Mouse (Mus musculus): Measurements from ENCODE around the gene Hps5.
"Not testable (repeated sequence)": the region's sequence is repeated elsewhere in the genome, so short reads cannot be mapped to it uniquely, and the experiment has no call there.

The Hps5 gene

GRCm38 (mm10) chr7:46795287-46796205 is at the start of gene Hps5, which contains the start of gene Gtf2h1:
TSS of gene Hps5 (minus strand) at chr7:46796064.
TSS of gene Gtf2h1 (plus strand) at chr7:46796103.
- DNase-seq = peak; percentile 96

- peak; percentile 87 for DNase-seq
Observed at GRCm38 (mm10) chr7:46845211-46845977, 49.5 kb upstream of the Hps5 start.

- no peak for DNase-seq
Observed at GRCm38 (mm10) chr7:46843576-46843975, 47.7 kb upstream of the Hps5 start.

GRCm38 (mm10) chr7:46842278-46842677 is 46.4 kb upstream of the Hps5 start:
- DNase-seq = no peak

- no peak for DNase-seq
Observed at GRCm38 (mm10) chr7:46840787-46841525, 45.1 kb upstream of the Hps5 start, which contains the start of gene Ldha. TSS of gene Ldha (plus strand) at chr7:46841475.

GRCm38 (mm10) chr7:46840326-46840725 is 44.5 kb upstream of the Hps5 start:
- no peak for DNase-seq

- DNase-seq = no peak
Observed at GRCm38 (mm10) chr7:46839861-46840260, 44.0 kb upstream of the Hps5 start.

- DNase-seq = peak; percentile 83
Observed at GRCm38 (mm10) chr7:46839446-46839845, 43.6 kb upstream of the Hps5 start.

GRCm38 (mm10) chr7:46838891-46839302 is 43.0 kb upstream of the Hps5 start:
- peak; percentile 93 for DNase-seq

- peak; percentile 72 for DNase-seq
Observed at GRCm38 (mm10) chr7:46838104-46838671, 42.3 kb upstream of the Hps5 start.

GRCm38 (mm10) chr7:46837073-46837472 is 41.2 kb upstream of the Hps5 start:
- DNase-seq = no peak

- no peak for DNase-seq
Observed at GRCm38 (mm10) chr7:46836357-46836756, 40.5 kb upstream of the Hps5 start.

GRCm38 (mm10) chr7:46834994-46835610 is 39.2 kb upstream of the Hps5 start:
- no peak for DNase-seq

- no peak for DNase-seq
Observed at GRCm38 (mm10) chr7:46833670-46834255, 37.9 kb upstream of the Hps5 start.

GRCm38 (mm10) chr7:46833266-46833665 is 37.4 kb upstream of the Hps5 start:
- peak; percentile 92 for DNase-seq

- DNase-seq = not testable (repeated sequence)
Observed at GRCm38 (mm10) chr7:46832112-46832810, 36.4 kb upstream of the Hps5 start.

- no peak for DNase-seq
Observed at GRCm38 (mm10) chr7:46831693-46832092, 35.8 kb upstream of the Hps5 start.

GRCm38 (mm10) chr7:46830799-46831590 is 35.1 kb upstream of the Hps5 start:
- DNase-seq = no peak

- peak; percentile 55 for DNase-seq
Observed at GRCm38 (mm10) chr7:46829911-46830310, 34.0 kb upstream of the Hps5 start.

- no peak for DNase-seq
Observed at GRCm38 (mm10) chr7:46827803-46828184, 31.9 kb upstream of the Hps5 start.
